Mouse (Mus musculus): Measurements from ENCODE around the gene Actr1a.

Actr1a gene

DNA sequence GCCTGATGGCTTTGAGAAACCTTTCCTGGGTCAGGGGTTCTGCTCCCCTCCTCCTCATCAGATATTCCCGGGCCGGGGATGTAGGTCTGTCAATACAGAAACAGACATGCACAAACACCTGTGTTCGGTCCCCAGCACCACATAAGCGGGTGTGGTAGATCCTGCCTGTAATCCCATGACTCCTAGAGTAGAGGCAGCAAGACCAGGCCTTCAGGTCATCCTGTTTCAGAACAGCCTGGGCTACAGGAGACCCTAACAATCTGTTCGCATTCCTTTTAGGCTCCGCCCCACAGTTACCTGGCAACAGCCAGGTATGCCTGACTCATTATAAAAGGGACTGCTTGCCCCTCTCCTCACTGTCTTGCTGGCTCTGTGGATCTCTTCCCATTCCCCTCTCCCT lies 46.0 kb downstream of the Actr1a start:
- DNase-seq = no peak

DNA sequence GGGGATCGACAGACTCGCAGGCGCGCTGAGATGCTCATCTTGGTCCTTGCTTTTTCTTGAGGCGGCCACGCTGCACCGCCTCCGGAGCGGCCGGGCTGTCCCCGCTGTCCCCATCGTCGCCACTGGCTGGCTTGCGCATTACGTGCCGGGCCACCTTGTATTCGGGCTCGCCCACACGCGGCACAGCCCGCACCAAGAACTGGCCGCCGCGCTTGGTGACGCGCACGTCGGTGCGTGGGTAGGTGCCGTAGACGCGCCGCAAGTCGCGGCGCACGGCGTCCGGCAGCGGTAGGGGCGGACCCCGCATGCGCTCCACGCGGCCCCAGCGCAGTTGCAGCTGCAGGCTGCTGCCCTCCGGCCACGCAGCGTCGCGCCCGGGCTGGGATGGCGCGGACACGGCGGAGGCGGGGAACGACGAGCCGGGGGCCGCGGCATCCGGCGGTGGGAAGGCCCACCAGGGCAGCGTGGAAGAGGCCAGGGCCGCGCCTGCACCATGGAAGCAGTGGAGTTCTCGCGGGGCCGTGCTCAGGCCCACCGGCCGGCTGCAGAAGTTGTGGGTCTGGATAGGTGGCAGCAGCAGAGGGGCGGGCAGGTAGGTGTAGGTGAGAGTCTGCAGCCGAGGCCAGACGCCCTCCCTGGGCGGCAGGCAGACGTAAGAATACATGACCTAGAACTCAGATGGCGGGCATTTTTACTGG lies 46.6 kb downstream of the Actr1a start:
- DNase-seq = peak; percentile 57 to 64

DNA sequence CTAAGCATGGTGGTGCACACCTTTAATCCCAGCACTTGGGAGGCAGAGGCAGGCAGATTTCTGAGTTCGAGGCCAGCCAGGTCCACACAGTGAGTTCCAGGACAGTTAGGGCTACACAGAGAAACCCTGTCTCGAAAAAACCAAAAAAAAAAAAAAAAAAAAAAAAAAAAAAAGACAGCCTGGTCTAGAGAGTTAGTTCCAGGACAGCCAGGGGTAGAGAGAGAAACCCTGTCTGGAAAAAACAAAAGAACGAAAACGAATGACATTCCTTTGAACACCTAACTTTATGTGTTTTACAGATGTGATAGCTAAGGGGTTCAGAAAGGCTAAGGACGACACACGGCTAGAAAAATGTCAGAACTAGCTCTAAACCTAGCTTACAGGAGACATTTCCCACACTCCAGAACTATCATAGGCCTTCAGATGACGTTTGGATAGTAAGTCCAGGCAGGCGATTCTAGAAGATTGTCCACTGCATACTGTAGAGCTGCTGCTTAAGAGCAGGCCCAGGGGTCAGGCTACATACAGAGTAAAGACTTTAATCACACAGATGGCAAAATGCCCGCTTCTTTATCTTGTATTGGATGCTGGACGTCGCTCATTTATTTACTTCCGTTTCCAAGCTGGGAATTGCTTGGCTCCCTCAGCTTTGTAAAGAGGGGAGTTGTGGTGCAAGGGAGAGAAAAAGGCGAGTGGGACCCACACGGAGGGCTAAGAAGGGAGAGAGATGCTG lies 47.4 kb downstream of the Actr1a start:
- DNase-seq = no peak

DNA sequence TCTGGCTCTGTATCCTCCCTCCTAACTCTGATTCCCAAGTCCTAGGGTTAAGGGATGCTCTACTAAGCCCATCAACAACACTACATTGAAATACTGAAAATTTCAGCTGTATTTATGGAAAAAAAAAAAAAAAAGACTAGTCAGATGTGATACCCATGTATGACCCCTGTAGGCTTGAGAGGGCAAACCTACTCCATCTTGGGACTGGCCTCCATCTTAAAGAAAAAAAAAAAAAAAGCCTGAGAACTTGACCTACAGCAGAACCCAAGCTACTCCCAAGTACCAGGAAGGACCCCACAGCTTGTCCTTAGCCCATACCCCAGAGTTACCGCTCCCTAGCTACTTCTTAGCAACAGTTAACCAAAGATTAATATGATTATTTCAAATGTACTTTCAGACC lies 48.4 kb downstream of the Actr1a start:
- DNase-seq = no peak

DNA sequence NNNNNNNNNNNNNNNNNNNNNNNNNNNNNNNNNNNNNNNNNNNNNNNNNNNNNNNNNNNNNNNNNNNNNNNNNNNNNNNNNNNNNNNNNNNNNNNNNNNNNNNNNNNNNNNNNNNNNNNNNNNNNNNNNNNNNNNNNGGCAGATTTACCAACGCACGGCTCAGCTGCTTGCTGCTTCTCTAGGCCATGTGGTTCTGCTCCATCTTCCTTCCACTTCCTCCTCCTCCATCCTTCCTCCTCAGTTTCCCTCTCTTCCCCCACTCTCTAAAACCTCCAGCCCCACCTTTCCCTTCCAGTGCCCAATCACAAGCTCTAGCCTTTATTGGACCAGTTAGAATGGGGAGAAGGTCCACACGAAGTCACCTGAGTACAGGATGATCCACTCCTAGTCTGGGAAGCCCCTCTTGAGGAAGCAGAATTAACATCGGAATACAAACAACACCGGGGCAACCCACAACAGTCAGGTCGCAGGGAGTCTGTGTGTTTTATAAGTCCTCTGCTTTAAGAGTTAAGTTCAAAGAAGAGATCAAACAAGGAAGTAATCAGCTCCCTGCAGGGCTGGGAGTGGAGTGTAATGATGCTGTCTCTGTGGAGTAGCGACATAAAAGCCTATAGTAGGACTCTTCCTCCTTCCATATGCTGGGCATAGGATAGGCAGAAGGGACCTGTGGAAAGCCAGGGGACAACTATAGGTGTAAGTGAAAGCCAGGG lies 50.7 kb downstream of the Actr1a start:
- DNase-seq = no peak

DNA sequence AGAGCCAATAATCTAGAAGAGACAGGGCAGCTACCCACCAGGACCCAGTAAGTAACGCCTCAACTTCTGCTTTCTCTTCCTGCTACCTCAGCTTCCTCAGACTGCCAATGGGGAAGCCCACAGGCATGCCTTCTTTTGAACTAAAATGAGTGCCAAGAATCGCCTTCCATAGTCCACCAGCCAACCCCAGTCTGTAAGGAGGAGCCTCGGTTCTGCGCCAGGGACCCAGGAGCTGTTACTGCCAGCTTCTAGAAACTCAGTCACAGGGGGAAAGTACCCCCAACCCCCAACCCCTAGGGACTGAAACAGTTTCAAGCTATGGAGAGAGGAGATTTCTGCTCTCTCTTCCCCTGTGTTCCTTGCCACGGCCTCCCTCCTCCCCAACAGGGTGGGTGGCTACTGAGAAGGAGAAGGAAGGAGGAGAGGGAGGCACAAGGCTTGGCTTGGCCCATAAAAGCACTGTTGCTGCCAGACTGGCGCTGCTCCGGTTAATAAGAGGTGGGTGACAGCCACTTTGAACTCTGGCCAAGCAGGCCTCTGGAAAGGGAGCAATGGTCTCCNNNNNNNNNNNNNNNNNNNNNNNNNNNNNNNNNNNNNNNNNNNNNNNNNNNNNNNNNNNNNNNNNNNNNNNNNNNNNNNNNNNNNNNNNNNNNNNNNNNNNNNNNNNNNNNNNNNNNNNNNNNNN lies 56.1 kb downstream of the Actr1a start:
- peak; percentile 64 to 70 for DNase-seq

DNA sequence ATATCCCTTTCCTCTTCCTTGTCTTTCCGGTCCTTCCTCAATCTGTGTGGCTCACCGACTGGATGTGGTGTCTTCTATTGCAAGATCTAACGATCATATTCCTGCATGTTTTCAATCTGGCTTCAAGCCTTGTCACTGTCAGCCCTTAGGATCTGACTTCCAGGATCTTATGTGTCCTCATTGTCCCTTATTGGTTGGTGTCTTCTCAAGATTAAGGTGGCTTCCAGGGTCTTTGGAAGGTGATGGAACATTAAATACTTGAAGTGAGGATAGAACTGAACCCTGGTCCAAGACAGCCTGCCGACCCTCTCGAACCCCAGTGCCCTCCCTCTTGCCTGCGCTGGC lies 56.6 kb downstream of the Actr1a start:
- no peak for DNase-seq

DNA sequence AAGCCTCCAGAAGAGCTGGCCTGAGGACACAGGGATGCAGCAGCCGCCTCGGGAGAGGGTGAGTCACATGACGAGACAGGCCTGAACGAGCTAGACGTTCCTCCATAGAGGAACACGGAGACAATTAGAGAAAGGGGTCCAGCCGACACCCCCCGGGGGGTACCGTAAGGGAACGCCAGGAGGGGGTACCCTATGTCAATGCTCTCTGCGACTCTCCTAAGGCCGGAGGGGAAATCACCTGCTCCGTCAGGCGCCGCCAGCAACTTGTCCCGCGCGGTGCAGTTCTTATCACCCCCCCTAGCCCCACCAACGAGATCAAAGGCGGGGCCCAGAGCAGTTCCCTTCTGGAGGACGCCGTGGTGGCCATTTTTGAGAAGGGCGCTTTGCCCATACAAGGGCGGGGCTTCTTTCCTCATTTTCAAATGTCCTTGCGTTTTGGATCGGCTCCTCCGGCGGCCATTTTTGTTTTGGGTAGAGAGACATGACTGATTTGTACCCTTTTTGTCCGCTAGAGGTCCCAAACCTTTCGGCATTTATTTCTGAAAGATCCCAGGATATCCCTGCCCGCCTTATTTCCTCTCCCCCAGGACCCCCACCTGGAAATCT lies 57.1 kb downstream of the Actr1a start, which contains the start of gene Cuedc2:
Gene Cuedc2, minus strand, starts transcription at position 372 of the 606 bp plus-strand sequence.
- peak; percentile 95 to 97 for DNase-seq

DNA sequence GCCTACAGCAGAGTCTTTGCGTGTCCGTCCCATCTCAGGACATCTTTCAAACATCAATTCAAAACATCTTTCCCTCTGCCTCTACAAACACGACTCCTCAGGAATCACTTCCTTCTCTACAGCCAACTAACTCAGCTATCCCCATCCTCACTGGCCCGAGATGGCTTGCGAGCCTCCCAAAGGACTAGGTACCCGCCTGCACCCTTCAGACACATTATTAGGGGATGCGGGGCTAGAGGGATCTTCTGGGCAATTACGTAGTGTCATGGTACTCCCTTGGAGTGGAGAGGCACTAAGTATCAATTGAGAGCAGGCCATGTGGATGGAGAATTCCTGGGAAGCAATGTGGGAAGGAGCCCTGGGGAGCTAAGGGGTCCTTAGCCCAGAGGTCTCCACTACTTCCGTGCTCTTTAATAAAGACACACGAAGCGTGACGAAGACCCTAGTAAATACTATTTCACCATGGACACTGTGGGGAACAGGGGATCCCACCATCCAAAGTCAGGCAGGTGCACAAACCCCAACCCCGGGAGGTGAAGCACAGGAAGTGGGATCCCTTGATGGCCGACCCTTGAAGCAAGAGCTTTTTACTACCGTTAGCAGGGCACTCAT lies 57.7 kb downstream of the Actr1a start:
- DNase-seq = no peak

DNA sequence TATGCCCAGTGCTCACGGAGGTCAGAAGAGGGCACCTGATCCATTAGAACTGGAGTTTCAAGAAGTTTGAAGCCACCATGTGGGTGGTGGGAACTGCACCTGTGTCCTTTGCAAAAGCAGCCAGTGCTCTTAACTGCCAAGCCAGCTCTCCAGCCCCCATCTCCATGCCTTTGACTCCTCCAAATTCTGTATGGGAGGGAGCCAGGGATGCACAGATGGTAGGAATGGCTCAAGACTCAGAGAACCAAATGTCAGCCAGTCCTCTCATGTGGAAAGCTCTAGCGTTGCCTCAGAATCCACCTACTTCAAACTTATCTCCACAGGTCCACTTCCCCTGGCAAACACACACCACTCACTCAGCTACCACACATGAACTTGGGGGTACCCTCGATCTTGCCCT lies 61.6 kb downstream of the Actr1a start:
- no peak for DNase-seq

DNA sequence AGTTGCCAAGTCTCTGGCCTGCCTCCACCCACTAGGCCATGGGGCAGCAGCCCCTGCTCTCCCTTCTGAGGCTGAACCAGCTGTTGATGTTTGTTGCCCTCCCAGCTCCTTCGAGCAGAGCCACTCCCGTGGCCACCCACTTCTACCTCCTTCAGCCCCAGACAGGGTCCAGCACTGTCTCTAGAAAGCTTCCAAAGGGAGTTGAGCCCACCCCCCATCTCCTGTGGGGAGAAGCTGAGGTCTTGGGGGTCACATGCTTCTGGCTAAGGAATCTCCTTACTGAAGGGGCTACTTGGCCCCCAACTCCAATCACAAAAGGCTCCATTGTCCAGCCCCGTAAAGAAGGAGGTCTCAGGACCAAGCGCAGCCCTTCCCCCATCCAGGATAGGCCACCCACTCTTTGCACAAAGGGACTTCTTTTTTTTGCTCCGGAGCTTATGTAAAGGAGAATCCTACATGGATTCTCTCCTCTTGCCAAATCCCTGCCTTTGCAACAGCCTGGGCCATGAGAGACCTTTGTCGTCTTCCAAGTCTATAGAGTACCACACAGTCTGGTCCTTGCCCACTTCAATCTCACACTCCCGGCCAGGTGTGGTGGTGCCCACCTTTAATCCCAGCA lies 62.7 kb downstream of the Actr1a start:
- no peak for DNase-seq

DNA sequence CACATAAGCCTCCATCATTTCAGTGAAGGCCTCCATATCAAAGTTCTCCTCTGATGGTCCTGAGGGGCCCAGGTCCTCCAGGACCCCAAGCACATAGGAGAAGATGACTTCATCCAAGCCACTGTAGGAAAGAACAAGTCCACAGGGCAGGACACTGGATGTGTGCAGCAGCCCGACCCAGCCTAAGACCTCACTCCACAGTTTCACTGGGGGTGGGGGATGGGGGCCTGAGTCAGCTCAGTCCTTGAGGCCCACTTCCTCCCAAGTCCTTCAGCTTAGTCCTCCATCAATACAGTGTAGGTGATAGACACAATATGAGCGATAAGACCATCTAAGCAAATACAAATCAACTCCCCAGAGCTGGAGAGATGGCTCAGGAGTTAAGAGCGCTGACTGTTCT lies 63.6 kb downstream of the Actr1a start:
- DNase-seq = no peak

DNA sequence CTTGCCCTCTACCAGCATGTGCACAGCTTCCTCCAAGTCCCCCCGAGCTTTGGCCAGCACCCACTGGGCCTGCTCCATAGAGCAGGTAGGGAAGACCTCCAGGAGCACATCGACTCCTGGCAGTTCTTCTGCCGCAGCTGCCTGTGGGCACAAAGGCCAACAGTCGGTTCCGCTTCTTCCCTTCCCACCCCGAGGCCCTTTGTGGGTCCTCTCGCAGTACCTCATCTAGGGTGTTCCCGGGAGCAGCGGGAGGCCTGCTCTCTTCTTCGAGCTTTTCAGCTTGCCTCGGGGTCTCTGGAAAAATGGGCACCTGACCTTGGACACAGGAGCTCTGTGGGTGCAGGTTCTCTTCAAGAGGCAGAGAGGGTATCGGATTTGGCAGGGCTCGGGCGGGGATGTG lies 64.2 kb downstream of the Actr1a start:
- no peak for DNase-seq

DNA sequence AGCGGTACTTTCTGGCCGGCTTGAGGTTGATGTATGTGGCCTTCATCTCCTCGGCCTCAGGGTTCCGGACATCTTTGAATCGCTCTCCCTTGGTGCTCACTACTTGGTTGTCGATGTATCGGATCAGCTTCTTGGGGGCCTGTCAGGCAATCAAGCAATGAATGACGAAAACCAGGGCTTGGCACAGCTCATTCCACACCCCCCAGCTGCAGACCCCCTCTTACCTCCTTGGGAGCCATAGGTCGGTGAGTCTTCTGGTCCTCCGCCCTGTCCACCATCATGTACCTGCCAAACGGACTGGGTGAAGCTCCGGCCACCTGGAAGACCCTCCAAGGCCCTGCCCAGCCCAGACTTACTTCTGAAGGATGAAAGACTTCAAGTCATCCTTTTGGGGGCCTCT lies 64.9 kb downstream of the Actr1a start:
- DNase-seq = no peak

DNA sequence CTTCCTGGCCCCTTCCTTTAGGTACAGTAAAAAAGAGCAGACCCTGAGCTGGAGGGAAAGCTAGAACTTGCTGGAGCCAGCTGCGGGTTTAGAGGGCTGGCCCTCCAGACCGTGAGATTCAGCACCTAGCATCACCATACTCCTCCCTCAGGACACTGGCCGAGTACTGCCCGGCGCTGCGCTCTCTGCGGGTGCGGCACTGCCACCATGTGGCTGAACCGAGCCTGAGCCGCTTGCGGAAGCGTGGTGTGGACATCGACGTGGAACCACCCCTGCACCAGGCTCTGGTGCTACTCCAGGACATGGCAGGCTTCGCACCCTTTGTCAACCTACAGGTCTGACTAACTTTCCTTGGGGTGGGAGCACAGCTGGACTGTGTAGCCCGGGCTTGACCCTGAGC lies 65.6 kb downstream of the Actr1a start:
- peak; percentile 81 to 84 for DNase-seq

DNA sequence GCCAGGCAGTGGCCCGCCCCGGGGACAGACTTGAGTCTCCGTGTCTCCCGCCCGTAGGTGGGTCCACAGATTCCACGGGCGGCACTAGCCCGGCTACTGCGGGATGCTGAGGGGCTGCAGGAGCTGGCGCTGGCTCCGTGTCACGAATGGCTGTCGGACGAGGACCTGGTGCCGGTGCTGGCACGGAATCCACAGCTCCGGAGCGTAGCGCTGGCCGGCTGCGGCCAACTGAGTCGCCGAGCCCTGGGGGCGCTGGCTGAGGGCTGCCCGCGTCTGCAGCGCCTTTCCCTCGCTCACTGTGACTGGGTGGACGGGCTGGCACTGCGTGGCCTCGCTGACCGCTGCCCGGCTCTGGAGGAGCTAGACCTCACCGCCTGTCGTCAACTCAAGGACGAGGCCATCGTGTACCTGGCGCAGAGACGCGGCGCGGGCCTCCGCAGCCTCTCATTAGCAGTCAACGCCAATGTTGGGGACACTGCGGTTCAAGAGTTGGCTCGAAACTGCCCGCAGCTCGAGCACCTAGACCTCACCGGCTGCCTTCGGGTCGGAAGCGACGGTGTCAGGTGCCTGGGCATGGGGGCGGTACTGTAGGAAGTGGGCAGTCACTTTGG lies 66.4 kb downstream of the Actr1a start:
- DNase-seq = peak in 1 of 2 experiments; percentile 40

DNA sequence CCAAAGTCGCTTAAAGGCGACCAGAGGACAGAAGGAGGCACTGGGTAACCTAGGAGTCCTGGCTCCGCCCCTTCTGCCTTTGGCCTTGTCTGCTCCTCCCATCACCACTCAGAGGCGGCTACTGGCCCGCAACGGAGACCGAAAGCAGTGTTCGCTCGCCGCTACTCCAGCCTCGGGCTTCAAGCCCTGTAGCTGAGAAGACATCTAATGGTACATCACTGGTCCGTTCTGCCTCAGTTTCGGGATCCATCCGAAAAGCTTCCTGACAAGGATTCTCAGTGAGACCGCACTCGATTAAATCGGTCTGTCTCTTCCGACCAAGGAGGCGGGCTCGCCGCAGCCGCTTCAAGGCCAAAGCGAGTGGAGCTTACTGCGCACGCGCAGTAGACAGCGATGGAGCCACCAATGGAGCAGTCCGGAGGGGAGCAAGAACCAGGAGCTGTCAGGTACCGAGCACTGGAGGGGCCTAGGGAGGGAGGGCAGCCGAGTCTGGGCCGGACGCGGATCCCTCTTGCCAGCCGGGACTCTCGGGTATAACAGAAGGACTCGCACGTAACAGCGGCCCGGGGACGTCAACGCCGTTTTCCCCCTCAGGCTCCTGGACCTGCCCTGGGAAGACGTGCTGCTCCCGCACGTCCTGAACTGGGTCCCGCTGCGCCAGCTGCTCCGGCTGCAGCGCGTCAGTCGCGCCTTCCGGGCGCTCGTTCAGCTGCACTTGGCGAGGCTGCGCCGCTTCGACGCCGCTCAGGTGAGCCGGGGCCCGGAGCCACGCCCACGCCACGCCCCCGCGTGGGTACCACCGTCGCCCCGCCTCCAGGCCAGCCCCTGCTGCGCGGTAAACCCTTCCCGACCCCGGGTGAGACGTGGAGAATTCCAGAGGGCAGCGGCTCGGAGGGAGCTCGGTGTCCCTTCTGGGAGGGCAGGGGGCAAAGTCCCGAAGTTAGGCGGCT lies 67.2 kb downstream of the Actr1a start, which contains the start of gene Fbxl15:
Gene Fbxl15, plus strand, starts transcription at position 104 of the 950 bp plus-strand sequence.
- peak; percentile 87 to 91 for DNase-seq

DNA sequence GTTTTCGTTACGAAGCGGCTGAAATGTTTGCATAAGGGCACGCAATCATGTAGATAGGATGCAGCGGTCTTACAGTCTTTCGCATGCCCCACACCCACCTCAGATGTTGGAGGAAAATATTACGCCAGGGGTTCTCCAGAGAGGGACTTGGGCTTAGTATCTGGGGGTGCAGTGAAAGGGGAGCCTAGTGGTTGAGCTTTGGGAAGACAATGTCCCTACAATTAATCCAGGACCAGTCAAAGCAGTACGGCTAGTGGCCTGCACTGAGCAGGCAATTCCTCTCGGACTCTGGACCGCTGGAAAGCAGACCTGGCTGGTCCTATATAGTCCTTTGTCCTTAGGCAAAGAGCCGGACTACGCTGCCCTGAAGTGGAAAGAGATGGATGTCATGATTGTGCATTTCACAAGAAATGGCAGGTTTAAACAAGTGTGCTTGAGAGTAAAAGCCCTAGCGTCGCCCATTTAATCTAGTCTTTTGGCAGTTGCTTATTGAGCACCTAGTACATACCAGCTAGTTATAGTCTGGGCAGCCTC lies 68.0 kb downstream of the Actr1a start:
- DNase-seq = no peak

Data from B cell, adult 2 months (primary cell).